In genomic region chr12:71796517-71796916, GRCm38 (mm10) we compare ENCODE assay signal across 7 mouse cellular contexts. TPM values are rescaled to one million over a fixed set of nuclear protein-coding genes. Genes with fewer than 3 reads are reported as not detected.
DNase-seq lines count a peak whose midpoint lies in the region.

No protein-coding gene starts in this region.

- DNase-seq in left cerebral cortex, adult 18-20 months (ENCODE audit: low spot score in 2 of 2): peak; percentile 6 to 10
- no peak for DNase-seq in left cerebral cortex, adult 11 months (ENCODE audit: low spot score)
- DNase-seq in brain, adult 2 months (ENCODE audit: low read depth, low spot score): peak; percentile 37
- peak; percentile 29 for DNase-seq in embryo, embryonic 11.5 days (ENCODE audit: low read depth, low spot score)
- DNase-seq in kidney, postnatal 14 days: peak; percentile 42
- DNase-seq in ovary, postnatal 36 days (ENCODE audit: low spot score): no peak
- no peak for DNase-seq in c-Kit-positive CD71-positive TER-119-positive erythroid progenitor cells, embryonic 14.5 days (ENCODE audit: low spot score)

RNA-seq across cellular contexts. Expression of gene Daam1, which starts 34.4 kb away (rescaled TPM):
- 10 to 100 TPM; 47.7 to 49.6 TPM for total RNA-seq in left cerebral cortex, adult 18-20 months (2021)

Comparison
In these comparisons a context has a peak if more than half of its experiments do, and no peak if none do; other contexts are left out.
1. DNase-seq: peak in left cerebral cortex, adult 18-20 months (2 of 2), brain, adult 2 months (single experiment), embryo, embryonic 11.5 days (single experiment) and kidney, postnatal 14 days (single experiment); none in left cerebral cortex, adult 11 months (single experiment), ovary, postnatal 36 days (single experiment) and c-Kit-positive CD71-positive TER-119-positive erythroid progenitor cells, embryonic 14.5 days (single experiment).